Mouse (Mus musculus) olfactory bulb, adult 2 months (tissue): ENCODE data around the gene Baz1a. TPM values are rescaled to one million over a fixed set of nuclear protein-coding genes. Genes with fewer than 3 reads are reported as not detected.

Source experiments
- H3K27ac ChIP-seq: fragments of 200-500 bp; 2 replicates; pipeline ENCODE4 v1.5.1; 2012; ENCODE audit warnings: low read depth, low read length; ENCODE audit not compliant: insufficient read depth
- H3K4me1 ChIP-seq: fragments of 200-500 bp; 2 replicates; pipeline ENCODE4 v1.6.1; 2012; ENCODE audit warnings: low read length; ENCODE audit not compliant: control insufficient read depth, insufficient read depth
- H3K4me3 ChIP-seq: fragments of 200-500 bp; 2 replicates; pipeline ENCODE4 v1.5.1; 2012; ENCODE audit warnings: mild to moderate bottlenecking, low read depth, low read length, moderate library complexity; ENCODE audit not compliant: insufficient read depth
- CTCF ChIP-seq: fragments of 200-500 bp; IDR thresholded peaks from 2 replicates; pipeline ENCODE4 v1.5.1; 2012; ENCODE audit warnings: low read depth, mild to moderate bottlenecking, low read length, moderate library complexity; ENCODE audit not compliant: insufficient read depth
- POLR2A ChIP-seq: fragments of 200-500 bp; IDR thresholded peaks from 2 replicates; pipeline ENCODE4 v1.6.1; 2012; ENCODE audit warnings: mild to moderate bottlenecking, low read depth, low read length, moderate library complexity; ENCODE audit not compliant: insufficient read depth
- WGBS: fragments of 180-500 bp; shearing (Covaris S2); methylation state at CpG from one replicate; pipeline ENCODE4 v1.1.7; 2018; 5-methylcytosine and 5-hydroxymethylcytosine counted together
- polyA plus RNA-seq: library from polyadenylated mRNA; stranded (reverse); fragments of >200 nt; gene quantifications from 2 replicates; pipeline ENCODE4 v1.2.4, GENCODE M21; 2012; ENCODE audit warnings: low replicate concordance; ENCODE audit not compliant: missing spikeins, insufficient read depth, insufficient read length

Gene Baz1a
- polyA plus RNA-seq, 1 experiment, result not detected

DNA sequence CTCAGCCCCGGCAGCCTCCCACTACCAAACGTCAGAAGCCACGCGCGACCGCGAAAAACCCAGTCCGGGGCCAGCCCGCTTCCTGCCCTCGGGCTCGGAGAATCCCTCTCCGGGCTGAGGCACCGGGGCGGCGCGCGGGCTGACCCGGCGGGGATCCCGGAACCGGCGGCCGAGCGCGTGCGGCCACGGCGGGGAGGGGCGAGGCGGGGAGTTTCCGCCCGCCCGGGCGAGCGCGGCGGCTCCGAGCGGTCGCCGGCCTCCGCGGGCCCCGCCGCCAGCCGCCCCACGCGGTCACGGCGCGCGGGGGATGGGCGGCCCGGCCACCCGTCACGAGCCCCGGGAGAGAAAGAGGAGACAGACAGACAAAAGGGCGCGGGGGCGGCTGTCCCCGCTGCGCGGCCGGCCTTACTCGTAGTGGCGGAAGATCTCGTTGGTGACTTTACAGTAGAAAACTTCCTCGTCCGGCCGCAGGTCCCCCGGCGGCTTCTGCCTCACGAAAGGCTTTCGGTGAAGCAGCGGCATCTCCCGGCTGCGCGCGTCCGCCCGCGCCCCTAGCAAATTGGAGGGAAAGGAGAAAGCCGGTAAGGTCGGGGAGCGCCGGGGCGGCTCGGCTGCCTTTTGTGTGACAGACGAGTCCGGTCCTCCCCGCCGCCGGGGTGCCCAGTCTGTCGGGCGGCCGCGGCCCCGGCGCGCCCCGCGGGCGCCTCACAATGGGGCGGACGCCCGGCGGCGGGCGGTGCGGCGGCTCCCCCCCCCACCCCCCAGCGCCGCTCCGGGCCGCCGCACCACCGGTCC lies 28.7 kb downstream of the Baz1a start:
- WGBS, result under 1% methylated on average over 114 of the region's 117 CpGs
- peaks cover 5% of the 10 kb centered on the region; the same call in 1 of the 2 replicates for H3K4me1 ChIP-seq
- peak overlapping the region; percentile 98 for H3K4me3 ChIP-seq
- H3K27ac ChIP-seq, result no peak overlapping the region
- TF ChIP-seq POLR2A (no peak), CTCF (no peak; the same call in 1 of the 2 replicates)

DNA sequence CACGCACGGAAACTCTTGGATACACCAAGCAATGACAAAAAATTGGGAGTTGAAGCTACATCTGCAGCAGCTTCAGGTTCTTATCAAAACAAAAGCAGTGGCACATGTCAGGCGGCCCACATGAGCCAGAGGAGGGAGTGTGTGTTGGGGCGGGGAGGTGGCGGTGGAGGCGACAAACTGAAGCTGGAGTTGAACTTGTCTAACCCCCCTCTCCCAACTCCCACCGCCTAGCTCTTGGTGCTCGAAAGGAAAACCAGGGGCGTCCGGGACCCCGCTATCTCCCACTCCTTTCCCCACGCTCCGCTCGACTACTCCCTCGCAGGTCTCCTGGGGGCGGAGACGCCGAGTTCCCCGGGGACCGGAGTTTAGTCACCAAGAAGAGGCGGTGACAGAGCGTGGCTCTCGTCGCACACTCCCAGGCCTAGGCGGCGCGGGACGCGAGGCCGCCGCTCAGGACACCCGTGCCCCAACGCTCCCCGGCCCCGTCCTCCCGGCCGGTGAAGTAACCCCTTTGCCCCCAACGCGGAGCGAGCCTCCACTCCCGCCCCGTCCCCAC lies 29.4 kb downstream of the Baz1a start:
- Histone ChIP-seq H3K27ac (no peak overlapping the region), H3K4me1 (peaks cover 5% of the 10 kb centered on the region; the same call in 1 of the 2 replicates), H3K4me3 (peak overlapping the region; percentile 98)
- 1% methylated on average over 42 of the region's 42 CpGs for WGBS
- TF ChIP-seq CTCF (no peak), POLR2A (no peak)

DNA sequence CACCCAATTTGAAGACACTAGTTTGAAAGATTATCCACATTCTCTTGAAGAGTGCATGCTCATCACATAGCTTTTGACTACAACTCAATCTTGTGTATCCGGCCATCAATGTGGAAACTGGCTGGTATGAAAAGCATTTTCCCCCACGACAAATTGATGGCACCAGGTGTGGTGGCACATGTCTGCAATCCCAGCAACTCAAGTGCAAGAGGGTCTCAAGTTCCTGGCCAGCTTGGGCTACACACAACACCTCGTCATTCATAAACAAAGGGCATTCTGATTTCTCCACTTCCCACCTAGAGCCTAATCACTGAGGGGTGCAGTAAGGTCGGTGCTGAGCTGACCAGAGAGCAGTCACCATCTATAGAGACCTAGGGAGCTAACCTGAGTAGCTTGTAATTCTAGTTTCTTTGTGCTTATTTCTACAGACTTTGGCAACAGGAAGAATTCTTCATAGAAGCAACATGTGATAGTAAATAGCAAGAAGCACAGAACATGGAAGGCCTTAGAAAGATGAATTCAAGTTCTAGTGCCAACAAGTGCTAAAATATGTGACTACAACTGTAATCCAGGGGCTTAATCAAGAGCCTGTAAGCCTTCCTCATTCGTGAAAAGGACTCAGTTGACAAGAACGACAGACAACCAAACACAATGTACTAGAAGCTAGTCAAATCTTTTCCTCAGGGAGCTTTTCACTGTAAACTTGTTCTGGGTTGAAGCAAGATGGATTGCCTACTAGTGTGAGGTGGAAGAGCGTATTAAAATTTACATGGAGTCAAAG lies 31.0 kb downstream of the Baz1a start:
- TF ChIP-seq CTCF (no peak), POLR2A (no peak)
- 84% methylated on average over 7 of the region's 7 CpGs for WGBS

GRCm38 (mm10) chr12:54981962-54982361 lies 32.2 kb downstream of the Baz1a start:
- WGBS, result 81% methylated on average over 6 of the region's 6 CpGs
- TF ChIP-seq POLR2A (no peak), CTCF (no peak)
- Histone ChIP-seq H3K27ac (no peak overlapping the region), H3K4me1 (peaks cover 5% of the 10 kb centered on the region; the same call in 1 of the 2 replicates), H3K4me3 (no peak overlapping the region)

More for the DNA sequence above, 31.0 kb downstream of the Baz1a start:
- Histone ChIP-seq H3K4me3 (no peak overlapping the region), H3K4me1 (peaks cover 5% of the 10 kb centered on the region; the same call in 1 of the 2 replicates), H3K27ac (no peak overlapping the region)

DNA sequence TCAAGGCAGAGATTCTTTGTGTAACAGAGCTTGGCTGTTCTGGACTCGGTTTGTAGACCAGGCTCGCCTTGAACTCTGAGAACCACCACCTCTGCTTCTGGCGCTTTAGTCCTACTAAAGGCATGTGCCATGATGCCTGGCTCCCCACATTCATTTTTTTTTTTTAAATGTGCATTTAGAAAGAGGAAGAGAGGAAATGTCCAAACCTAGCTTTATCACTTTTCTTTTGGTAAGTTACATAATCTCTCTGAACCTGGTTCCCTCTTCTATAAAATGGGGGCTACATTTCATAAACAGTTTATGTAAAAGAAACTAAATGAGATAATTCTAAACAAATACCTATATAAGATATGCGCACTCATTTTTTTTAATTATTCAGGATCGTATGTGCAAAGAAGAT lies 33.2 kb downstream of the Baz1a start:
- no peak for TF ChIP-seq CTCF
- no peak for TF ChIP-seq POLR2A
- WGBS, result 90% methylated on average over 5 of the region's 5 CpGs
- H3K4me3 ChIP-seq, result no peak overlapping the region
- H3K27ac ChIP-seq, result no peak overlapping the region
- peaks cover 5% of the 10 kb centered on the region; the same call in 1 of the 2 replicates for H3K4me1 ChIP-seq

DNA sequence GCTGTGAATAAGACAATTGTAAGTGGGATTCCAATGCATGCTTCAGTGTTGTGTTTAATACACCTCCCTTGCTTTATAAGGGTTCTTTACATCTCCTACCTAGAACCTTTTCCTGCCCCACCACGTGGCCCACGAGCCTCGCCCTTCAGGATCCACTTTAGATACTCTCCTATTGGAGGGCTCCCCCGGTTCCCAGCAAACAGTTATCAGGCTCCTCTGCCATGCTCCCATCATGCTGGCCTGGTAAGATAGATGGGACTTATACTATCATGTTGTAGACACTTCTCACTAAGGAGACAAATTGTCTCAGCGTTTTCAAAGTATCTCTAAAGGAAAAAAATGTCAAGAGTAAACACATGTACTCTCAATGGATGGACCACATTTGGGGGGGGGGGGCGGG lies 33.6 kb downstream of the Baz1a start:
- 83% methylated on average over 6 of the region's 6 CpGs for WGBS
- TF ChIP-seq CTCF (no peak), POLR2A (no peak)
- no peak overlapping the region for H3K27ac ChIP-seq
- H3K4me1 ChIP-seq, result peaks cover 5% of the 10 kb centered on the region; the same call in 1 of the 2 replicates
- no peak overlapping the region for H3K4me3 ChIP-seq

- Histone ChIP-seq H3K4me1 (no peaks in the 10 kb centered on the region), H3K4me3 (no peak overlapping the region), H3K27ac (no peak overlapping the region)
- TF ChIP-seq POLR2A (no peak), CTCF (no peak)
- 67% methylated on average over 3 of the region's 3 CpGs for WGBS
Measured at GRCm38 (mm10) chr12:54969033-54969432, 45.1 kb downstream of the Baz1a start.

- Histone ChIP-seq H3K4me1 (no peaks in the 10 kb centered on the region), H3K4me3 (no peak overlapping the region), H3K27ac (no peak overlapping the region)
- WGBS, result 95% methylated on average over 4 of the region's 4 CpGs
- TF ChIP-seq CTCF, result no peak
- no peak for TF ChIP-seq POLR2A
Measured at GRCm38 (mm10) chr12:54965532-54966160, 48.5 kb downstream of the Baz1a start.

GRCm38 (mm10) chr12:54959569-54959968 lies 54.6 kb downstream of the Baz1a start:
- no peak overlapping the region for H3K4me3 ChIP-seq
- 0 out of 2 replicates have a peak, but pooled peaks cover 2% of the 10 kb centered on the region for H3K4me1 ChIP-seq
- TF ChIP-seq POLR2A (no peak), CTCF (no peak)
- H3K27ac ChIP-seq, result no peak overlapping the region
- WGBS, result 47% methylated on average over 2 of the region's 2 CpGs
